Mouse (Mus musculus): ENCODE results near the gene Cd2.

- no peak for TF ChIP-seq CTCF (IDR thresholded peaks at IDR 0.05 in 2 of 3, conservative IDR thresholded peaks at IDR 0.05 in 1 of 3; ENCODE audit: control insufficient read depth in 1 of 3, insufficient read depth in 1 of 3, low read depth in 2 of 3, low read length in 3 of 3, poor library complexity in 1 of 3, severe bottlenecking in 1 of 3)
- no peak for TF ChIP-seq USF2 (IDR thresholded peaks at IDR 0.05; ENCODE audit: borderline replicate concordance in 1 of 2, insufficient read depth in 1 of 2, low read depth in 1 of 2, low read length in 2 of 2)
- no peak for TF ChIP-seq POLR2AphosphoS2 (IDR thresholded peaks at IDR 0.05; ENCODE audit: low read length)
- no peak for TF ChIP-seq EP300 (IDR thresholded peaks at IDR 0.05; ENCODE audit: low read depth in 1 of 2, low read length in 2 of 2)
- no peak for TF ChIP-seq TCF12 (IDR thresholded peaks at IDR 0.05; ENCODE audit: low read depth, low read length)
- no peak for TF ChIP-seq ZKSCAN1 (IDR thresholded peaks at IDR 0.05; ENCODE audit: low read depth, low read length)
- TF ChIP-seq HCFC1 (IDR thresholded peaks at IDR 0.05; ENCODE audit: low read depth, low read length) = no peak
- TF ChIP-seq KAT2A (conservative IDR thresholded peaks at IDR 0.05; ENCODE audit: low read depth, low read length) = no peak
- TF ChIP-seq RAD21 (IDR thresholded peaks at IDR 0.05; ENCODE audit: low read depth, low read length) = no peak
- TF ChIP-seq POLR2A (IDR thresholded peaks at IDR 0.05; ENCODE audit: control insufficient read depth in 1 of 2, insufficient read depth in 1 of 2, low read depth in 1 of 2, low read length in 2 of 2, poor library complexity in 1 of 2) = no peak
- no peak for TF ChIP-seq NELFE (IDR thresholded peaks at IDR 0.05; ENCODE audit: low read depth, low read length)
- TF ChIP-seq ZMIZ1 (IDR thresholded peaks at IDR 0.05; ENCODE audit: low read depth, low read length) = no peak
- no peak for TF ChIP-seq TAL1 (IDR thresholded peaks at IDR 0.05; ENCODE audit: low read length)
These were observed 22.1 kb downstream of the Cd2 start for GRCm38 (mm10) chr3:101265561-101266091.

Measured in MEL (cell line).